Mouse (Mus musculus): ENCODE data around the gene Inpp5d. TPM values are rescaled to one million over a fixed set of nuclear protein-coding genes. Genes with fewer than 3 reads are reported as not detected.
A peak's percentile ranks its signal among the peaks of the same experiment; 100 is the strongest.

The Inpp5d gene
- polyA plus RNA-seq, 1 experiment from 2014 or later = 4.4 TPM

GRCm38 (mm10) chr1:87740584-87741290 lies 120.6 kb downstream of the Inpp5d start:
- no peak overlapping the region for H3K4me3 ChIP-seq
- no peak for ATAC-seq (replicated peaks; ENCODE audit: insufficient number of reproducible peaks, insufficient read depth, low FRiP score, low read depth)

GRCm38 (mm10) chr1:87749360-87749973 lies 129.4 kb downstream of the Inpp5d start:
- Histone ChIP-seq H3K9me3 (replicated peaks) (no peaks in the 10 kb centered on the region), H3K27me3 (peaks cover 8% of the 10 kb centered on the region; the same call in 1 of the 2 replicates), H3K36me3 (no peaks in the 10 kb centered on the region), H3K4me3 (no peak overlapping the region), H3K9ac (no peak overlapping the region), H3K27ac (no peak overlapping the region), H3K4me1 (replicated peaks) (no peaks in the 10 kb centered on the region), H3K4me2 (no peak overlapping the region)
- ATAC-seq (replicated peaks; ENCODE audit: insufficient number of reproducible peaks, insufficient read depth, low FRiP score, low read depth) = no peak

More at GRCm38 (mm10) chr1:87740584-87741290, 120.6 kb downstream of the Inpp5d start:
- Histone ChIP-seq H3K27me3 (no peaks in the 10 kb centered on the region), H3K9me3 (replicated peaks) (no peaks in the 10 kb centered on the region), H3K4me1 (replicated peaks) (peaks cover 3% of the 10 kb centered on the region; the same call in 1 of the 2 replicates), H3K9ac (no peak overlapping the region), H3K27ac (no peak overlapping the region), H3K36me3 (no peaks in the 10 kb centered on the region), H3K4me2 (no peak overlapping the region)
- WGBS = 51% methylated on average over 6 of the region's 6 CpGs

- Histone ChIP-seq H3K27ac (peak within 1 kb of the TSS; percentile 84), H3K9me3 (replicated peaks) (no peaks in the 10 kb centered on the region), H3K4me2 (peak within 1 kb of the TSS; percentile 62), H3K9ac (peak within 1 kb of the TSS; percentile 88), H3K27me3 (peaks cover 3% of the 10 kb centered on the region; the same call in 1 of the 2 replicates), H3K36me3 (peaks cover 16% of the 10 kb centered on the region; the same call in 1 of the 2 replicates), H3K4me1 (replicated peaks) (peaks cover 8% of the 10 kb centered on the region), H3K4me3 (peak within 1 kb of the TSS; percentile 78)
- WGBS = under 1% methylated on average over 79 of the region's 79 CpGs
- ATAC-seq (replicated peaks; ENCODE audit: insufficient number of reproducible peaks, insufficient read depth, low FRiP score, low read depth) = peak; percentile 99
Measured at GRCm38 (mm10) chr1:87755641-87756470, 135.7 kb downstream of the Inpp5d start, which contains the start of gene Atg16l1. TSS of gene Atg16l1 (plus strand) at chr1:87755870.

GRCm38 (mm10) chr1:87763821-87764220 lies 143.7 kb downstream of the Inpp5d start:
- Histone ChIP-seq H3K4me1 (replicated peaks) (no peaks in the 10 kb centered on the region), H3K36me3 (peaks cover 82% of the 10 kb centered on the region), H3K4me3 (no peak overlapping the region), H3K4me2 (no peak overlapping the region), H3K27ac (no peak overlapping the region), H3K27me3 (no peaks in the 10 kb centered on the region), H3K9me3 (replicated peaks) (no peaks in the 10 kb centered on the region), H3K9ac (no peak overlapping the region)
- no peak for ATAC-seq (replicated peaks; ENCODE audit: insufficient number of reproducible peaks, insufficient read depth, low FRiP score, low read depth)
- 95% methylated on average over 3 of the region's 3 CpGs for WGBS

GRCm38 (mm10) chr1:87765741-87766140 lies 145.6 kb downstream of the Inpp5d start:
- ATAC-seq (replicated peaks; ENCODE audit: insufficient number of reproducible peaks, insufficient read depth, low FRiP score, low read depth) = no peak
- H3K36me3 ChIP-seq = peaks cover 83% of the 10 kb centered on the region

GRCm38 (mm10) chr1:87766233-87766632 lies 146.1 kb downstream of the Inpp5d start:
- Histone ChIP-seq H3K4me1 (replicated peaks) (no peaks in the 10 kb centered on the region), H3K27ac (no peak overlapping the region), H3K27me3 (no peaks in the 10 kb centered on the region), H3K9ac (no peak overlapping the region), H3K9me3 (replicated peaks) (no peaks in the 10 kb centered on the region), H3K4me2 (no peak overlapping the region), H3K4me3 (no peak overlapping the region), H3K36me3 (peaks cover 85% of the 10 kb centered on the region)
- WGBS = 89% methylated on average over 3 of the region's 3 CpGs
- no peak for ATAC-seq (replicated peaks; ENCODE audit: insufficient number of reproducible peaks, insufficient read depth, low FRiP score, low read depth)

More at GRCm38 (mm10) chr1:87765741-87766140, 145.6 kb downstream of the Inpp5d start:
- Histone ChIP-seq H3K27ac (no peak overlapping the region), H3K4me3 (no peak overlapping the region), H3K9me3 (replicated peaks) (no peaks in the 10 kb centered on the region), H3K27me3 (no peaks in the 10 kb centered on the region), H3K9ac (no peak overlapping the region), H3K4me2 (no peak overlapping the region), H3K4me1 (replicated peaks) (no peaks in the 10 kb centered on the region)
- WGBS = 81% methylated on average over 2 of the region's 2 CpGs

- WGBS = 97% methylated on average over 2 of the region's 2 CpGs
- Histone ChIP-seq H3K27ac (no peak overlapping the region), H3K9ac (no peak overlapping the region), H3K27me3 (no peaks in the 10 kb centered on the region), H3K4me1 (replicated peaks) (no peaks in the 10 kb centered on the region), H3K9me3 (replicated peaks) (peaks cover 4% of the 10 kb centered on the region; the same call in 1 of the 2 replicates), H3K36me3 (peaks cover 87% of the 10 kb centered on the region), H3K4me3 (no peak overlapping the region), H3K4me2 (no peak overlapping the region)
- no peak for ATAC-seq (replicated peaks; ENCODE audit: insufficient number of reproducible peaks, insufficient read depth, low FRiP score, low read depth)
Measured at GRCm38 (mm10) chr1:87769263-87769662, 149.2 kb downstream of the Inpp5d start.

Other genes starting within 250 kb of the Inpp5d start
- 0.35 and 0.62 TPM in 2 replicates for gene Kcnj13, start 225.6 kb upstream of the Inpp5d start, polyA plus RNA-seq (2015; fragmentation: Nextera tagmentation; extraction: Ambion mirVana)
- 1.1 TPM in 1 of 2 replicates, not detected in the other for gene Snorc, start 150.0 kb upstream of the Inpp5d start, polyA plus RNA-seq (2015; fragmentation: Nextera tagmentation; extraction: Ambion mirVana)
- gene Neu2, start 110.4 kb upstream of the Inpp5d start, polyA plus RNA-seq (2015; fragmentation: Nextera tagmentation; extraction: Ambion mirVana) = 0.53 and 2.3 TPM in 2 replicates
- gene Ngef, start 46.4 kb upstream of the Inpp5d start, polyA plus RNA-seq (2015; fragmentation: Nextera tagmentation; extraction: Ambion mirVana) = 0.34 and 1.0 TPM in 2 replicates
- gene Atg16l1, start 135.6 kb downstream of the Inpp5d start, polyA plus RNA-seq (2015; fragmentation: Nextera tagmentation; extraction: Ambion mirVana) = 22.6 and 25.0 TPM in 2 replicates
- gene Sag, start 183.4 kb downstream of the Inpp5d start, polyA plus RNA-seq (2015; fragmentation: Nextera tagmentation; extraction: Ambion mirVana) = 0.79 and 0.86 TPM in 2 replicates
- gene Dgkd, start 233.0 kb downstream of the Inpp5d start, polyA plus RNA-seq (2015; fragmentation: Nextera tagmentation; extraction: Ambion mirVana) = 19.7 and 24.7 TPM in 2 replicates